Mouse (Mus musculus) liver, adult 2 months (tissue): ENCODE data around the gene Dlg2. TPM values are rescaled to one million over a fixed set of nuclear protein-coding genes. Genes with fewer than 3 reads are reported as not detected.
A peak's percentile ranks its signal among the peaks of the same experiment; 100 is the strongest.

Experiments
- DNase-seq: peaks from one replicate; pipeline ENCODE4 v3.0.0-alpha.2; 2011; ENCODE audit warnings: low read depth, low spot score; ENCODE audit errors: extremely low read depth
- H3K27ac ChIP-seq: fragments of 200-500 bp; replicated peaks from 2 replicates; pipeline ENCODE4 v1.5.1; 2012; ENCODE audit warnings: low read depth, mild to moderate bottlenecking, control low read depth, inconsistent platforms, low read length; ENCODE audit not compliant: insufficient read depth
- H3K27me3 ChIP-seq: fragments of 200-500 bp; 2 replicates; pipeline ENCODE4 v1.6.1; 2012; ENCODE audit warnings: mild to moderate bottlenecking, moderate library complexity, low read length, inconsistent platforms; ENCODE audit not compliant: control insufficient read depth, insufficient read depth
- H3K36me3 ChIP-seq: fragments of 200-500 bp; 2 replicates; pipeline ENCODE4 v1.6.1; 2012; ENCODE audit warnings: low read length, inconsistent platforms; ENCODE audit not compliant: control insufficient read depth, insufficient read depth
- H3K4me1 ChIP-seq: fragments of 200-500 bp; 2 replicates; pipeline ENCODE4 v1.6.1; 2011; ENCODE audit warnings: low read length; ENCODE audit not compliant: control insufficient read depth, insufficient read depth
- H3K4me3 ChIP-seq: fragments of 200-500 bp; 2 replicates; pipeline ENCODE4 v1.5.1; 2011; ENCODE audit warnings: low read depth, mild to moderate bottlenecking, control low read depth, low read length, moderate library complexity; ENCODE audit not compliant: insufficient read depth
- H3K79me2 ChIP-seq: fragments of 200-500 bp; 2 replicates; pipeline ENCODE4 v1.6.1; 2012; ENCODE audit warnings: inconsistent platforms, mild to moderate bottlenecking, low read length, moderate library complexity; ENCODE audit not compliant: control insufficient read depth, insufficient read depth
- H3K9ac ChIP-seq: fragments of 200-500 bp; 2 replicates; pipeline ENCODE4 v1.6.1; 2012; ENCODE audit warnings: low read depth, mild to moderate bottlenecking, control low read depth, inconsistent platforms, low read length
- CTCF ChIP-seq: fragments of 200-500 bp; IDR thresholded peaks from 2 replicates; pipeline ENCODE4 v1.5.1; 2011; ENCODE audit warnings: low read depth, low read length, control low read depth
- POLR2A ChIP-seq: fragments of 200-500 bp; IDR thresholded peaks from 2 replicates; pipeline ENCODE4 v1.6.1; 2011; ENCODE audit warnings: low read length, control low read depth; ENCODE audit not compliant: insufficient read depth; ENCODE audit errors: extremely low read depth
- WGBS: fragments of 180-500 bp; shearing (Covaris S2); methylation state at CpG from one replicate; pipeline ENCODE4 v1.1.7; 2018; 5-methylcytosine and 5-hydroxymethylcytosine counted together
- polyA plus RNA-seq: library from polyadenylated mRNA; depleted of rRNA; stranded (reverse); fragments of >200 nt; gene quantifications from 2 replicates; pipeline ENCODE4 v1.2.3, GENCODE M21; 2012
- total RNA-seq: library from RNA; depleted of rRNA; stranded (reverse); fragments of >200 nt; gene quantifications from 2 replicates; pipeline ENCODE4 v1.2.3, GENCODE M21; 2014

The Dlg2 gene
- total and polyA plus RNA-seq, 2 experiments = 0.65 TPM; not detected in 1

DNA sequence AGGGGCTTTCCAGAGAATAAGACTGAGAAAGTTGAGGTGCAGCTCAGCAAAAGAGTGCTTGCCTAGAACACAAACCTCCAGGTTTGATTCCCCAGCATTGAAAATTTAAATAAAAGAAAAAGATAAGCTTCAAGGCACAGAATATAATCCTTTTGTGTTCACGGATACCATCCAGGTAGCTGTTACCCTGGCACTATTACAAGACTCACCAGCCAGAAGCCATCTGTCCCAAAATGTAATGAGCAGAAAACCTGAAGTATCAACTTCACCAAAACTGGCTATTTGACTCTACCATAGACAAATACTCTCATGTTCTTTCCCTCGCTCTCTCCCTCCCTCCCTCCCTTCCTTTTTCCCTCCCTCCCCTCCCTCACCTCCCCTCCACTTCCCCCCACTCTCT is 1764.4 kb downstream of the Dlg2 start:
- Histone ChIP-seq H3K27ac (no peak overlapping the region), H3K9ac (no peak overlapping the region), H3K4me1 (no peaks in the 10 kb centered on the region), H3K27me3 (no peaks in the 10 kb centered on the region), H3K79me2 (no peaks in the 10 kb centered on the region), H3K36me3 (no peaks in the 10 kb centered on the region), H3K4me3 (no peak overlapping the region)
- 85% methylated on average over 2 of the region's 2 CpGs for WGBS
- DNase-seq = no peak
- TF ChIP-seq CTCF (no peak), POLR2A (no peak)

DNA sequence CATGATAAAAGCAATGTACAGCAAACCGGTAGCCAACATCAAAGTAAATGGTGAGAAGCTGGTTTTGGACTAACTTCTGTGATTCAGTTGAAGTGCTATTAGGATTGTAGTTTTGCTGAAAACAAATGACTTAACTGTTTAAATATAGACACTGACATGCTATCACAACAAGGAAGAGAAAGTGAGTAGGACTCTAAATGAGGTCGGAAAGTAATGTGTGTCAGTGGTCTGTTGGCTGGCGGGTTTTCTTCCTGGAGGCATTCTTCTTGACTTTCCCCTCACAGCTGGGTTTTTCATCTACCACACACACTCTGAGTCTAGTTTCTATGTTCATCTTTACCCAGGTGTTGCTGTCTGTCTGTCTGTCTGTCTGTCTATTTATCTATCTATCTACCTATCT is 1771.1 kb downstream of the Dlg2 start:
- no peaks in the 10 kb centered on the region for H3K27me3 ChIP-seq
- no peak overlapping the region for H3K9ac ChIP-seq
- TF ChIP-seq CTCF (no peak), POLR2A (no peak)
- H3K4me1 ChIP-seq = no peaks in the 10 kb centered on the region
- no peak overlapping the region for H3K27ac ChIP-seq
- 93% methylated on average over 3 of the region's 3 CpGs for WGBS
- no peak overlapping the region for H3K4me3 ChIP-seq
- no peaks in the 10 kb centered on the region for H3K36me3 ChIP-seq
- no peak for DNase-seq
- no peaks in the 10 kb centered on the region for H3K79me2 ChIP-seq

DNA sequence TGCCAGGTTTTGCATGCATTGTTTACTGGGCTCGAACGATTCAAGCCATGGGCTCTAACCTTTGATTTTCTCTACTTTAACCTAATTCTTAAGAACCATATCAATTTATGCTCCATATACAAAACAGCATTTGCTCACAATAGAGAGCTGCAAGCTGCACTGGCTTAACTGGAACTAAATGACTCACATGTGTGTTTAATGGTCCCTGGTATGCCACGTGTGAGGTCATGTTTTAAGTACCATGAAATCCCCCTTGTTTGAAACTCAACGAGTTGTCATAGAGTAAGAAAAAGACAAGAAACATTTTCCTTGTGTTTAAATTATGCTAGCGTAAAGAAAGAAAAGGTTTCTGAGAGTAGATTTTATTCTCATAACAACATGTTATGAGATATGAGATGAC is 1772.1 kb downstream of the Dlg2 start:
- Histone ChIP-seq H3K36me3 (no peaks in the 10 kb centered on the region), H3K27me3 (no peaks in the 10 kb centered on the region), H3K4me3 (no peak overlapping the region), H3K9ac (no peak overlapping the region), H3K27ac (no peak overlapping the region), H3K79me2 (no peaks in the 10 kb centered on the region), H3K4me1 (peaks cover 1% of the 10 kb centered on the region; the same call in 1 of the 2 replicates)
- DNase-seq = no peak
- WGBS = 84% methylated on average over 5 of the region's 5 CpGs
- TF ChIP-seq CTCF (no peak), POLR2A (no peak)

DNA sequence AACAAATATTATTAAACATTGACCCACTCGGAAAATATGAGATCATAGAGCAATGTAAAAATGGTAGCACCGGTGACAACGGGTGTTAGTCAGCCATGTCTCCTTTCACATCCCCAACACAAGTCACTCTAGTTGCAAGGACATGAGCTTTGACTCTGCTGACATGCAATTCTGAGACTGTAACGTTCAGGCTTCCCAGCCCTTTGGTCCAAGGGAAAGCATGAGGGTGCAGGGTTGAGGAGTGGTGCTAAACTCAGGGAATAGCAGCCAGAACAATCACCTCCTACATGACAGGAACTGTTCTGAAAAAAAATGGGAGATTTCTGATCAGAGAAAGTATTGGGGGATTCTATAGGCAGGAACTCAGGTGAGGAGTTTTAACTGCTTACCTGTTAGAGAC is 1781.7 kb downstream of the Dlg2 start:
- Histone ChIP-seq H3K36me3 (no peaks in the 10 kb centered on the region), H3K27ac (no peak overlapping the region), H3K79me2 (no peaks in the 10 kb centered on the region), H3K9ac (no peak overlapping the region), H3K27me3 (no peaks in the 10 kb centered on the region), H3K4me1 (peaks cover 1% of the 10 kb centered on the region; the same call in 1 of the 2 replicates), H3K4me3 (no peak overlapping the region)
- no peak for DNase-seq
- 74% methylated on average over 4 of the region's 4 CpGs for WGBS
- no peak for TF ChIP-seq POLR2A
- no peak for TF ChIP-seq CTCF

DNA sequence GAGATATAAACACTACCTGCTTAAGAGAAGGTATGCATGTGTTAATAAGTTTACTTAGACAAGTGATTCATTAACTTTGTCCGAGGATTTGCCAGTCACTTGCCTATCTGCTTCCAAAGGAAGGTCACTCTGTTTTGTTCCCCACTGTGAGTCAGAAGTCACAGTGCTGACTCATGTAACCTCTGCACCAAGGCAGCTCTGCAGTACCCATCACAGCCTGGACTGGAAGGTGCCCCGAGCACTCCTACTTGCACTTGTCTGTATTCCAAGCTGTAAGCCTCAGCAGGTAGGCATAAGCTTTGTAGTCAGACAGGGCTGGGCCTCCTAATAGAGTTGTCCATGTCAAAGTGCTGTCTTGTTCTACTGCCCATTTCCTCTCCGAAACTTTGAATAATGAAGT is 1782.2 kb downstream of the Dlg2 start:
- no peak for TF ChIP-seq POLR2A
- no peak for TF ChIP-seq CTCF
- 39% methylated on average over 3 of the region's 3 CpGs for WGBS
- peak; percentile 37 for DNase-seq

DNA sequence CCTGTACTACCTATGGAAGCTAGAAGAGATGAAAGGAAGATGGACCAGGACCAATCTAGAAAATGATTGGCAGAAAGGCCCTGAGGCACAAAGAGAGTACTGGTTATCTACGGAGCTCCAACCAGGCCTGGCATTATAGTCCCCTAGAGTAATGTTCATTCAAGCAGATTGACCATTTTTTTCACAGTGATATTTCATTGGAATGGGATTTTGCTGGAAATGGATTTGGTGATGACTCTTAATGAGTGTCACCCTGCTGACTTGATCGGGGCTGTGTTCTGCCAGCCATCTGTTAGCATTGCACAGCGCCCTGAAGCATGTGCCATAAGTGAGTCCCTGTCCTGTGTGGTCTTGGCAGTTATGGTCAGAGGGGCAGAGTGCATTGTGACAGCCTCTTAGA is 1787.9 kb downstream of the Dlg2 start:
- no peaks in the 10 kb centered on the region for H3K79me2 ChIP-seq
- TF ChIP-seq POLR2A (no peak), CTCF (no peak)
- no peaks in the 10 kb centered on the region for H3K36me3 ChIP-seq
- no peak for DNase-seq
- no peaks in the 10 kb centered on the region for H3K27me3 ChIP-seq
- WGBS = 88% methylated on average over 3 of the region's 3 CpGs
- H3K4me1 ChIP-seq = no peaks in the 10 kb centered on the region
- no peak overlapping the region for H3K9ac ChIP-seq
- H3K4me3 ChIP-seq = no peak overlapping the region
- no peak overlapping the region for H3K27ac ChIP-seq

More for the DNA sequence above, 1782.2 kb downstream of the Dlg2 start:
- Histone ChIP-seq H3K27ac (no peak overlapping the region), H3K27me3 (no peaks in the 10 kb centered on the region), H3K9ac (no peak overlapping the region), H3K4me3 (no peak overlapping the region), H3K36me3 (no peaks in the 10 kb centered on the region), H3K4me1 (no peaks in the 10 kb centered on the region), H3K79me2 (no peaks in the 10 kb centered on the region)
